Mouse (Mus musculus) neural tube, embryonic 10.5 days (tissue): Measurements from ENCODE around the gene Cstad.

Experiments
- DNase-seq: peaks from one replicate; pipeline ENCODE4 v3.0.0-alpha.2; 2017; ENCODE audit warnings: low spot score; ENCODE audit errors: extremely low spot score

The Cstad gene

DNA sequence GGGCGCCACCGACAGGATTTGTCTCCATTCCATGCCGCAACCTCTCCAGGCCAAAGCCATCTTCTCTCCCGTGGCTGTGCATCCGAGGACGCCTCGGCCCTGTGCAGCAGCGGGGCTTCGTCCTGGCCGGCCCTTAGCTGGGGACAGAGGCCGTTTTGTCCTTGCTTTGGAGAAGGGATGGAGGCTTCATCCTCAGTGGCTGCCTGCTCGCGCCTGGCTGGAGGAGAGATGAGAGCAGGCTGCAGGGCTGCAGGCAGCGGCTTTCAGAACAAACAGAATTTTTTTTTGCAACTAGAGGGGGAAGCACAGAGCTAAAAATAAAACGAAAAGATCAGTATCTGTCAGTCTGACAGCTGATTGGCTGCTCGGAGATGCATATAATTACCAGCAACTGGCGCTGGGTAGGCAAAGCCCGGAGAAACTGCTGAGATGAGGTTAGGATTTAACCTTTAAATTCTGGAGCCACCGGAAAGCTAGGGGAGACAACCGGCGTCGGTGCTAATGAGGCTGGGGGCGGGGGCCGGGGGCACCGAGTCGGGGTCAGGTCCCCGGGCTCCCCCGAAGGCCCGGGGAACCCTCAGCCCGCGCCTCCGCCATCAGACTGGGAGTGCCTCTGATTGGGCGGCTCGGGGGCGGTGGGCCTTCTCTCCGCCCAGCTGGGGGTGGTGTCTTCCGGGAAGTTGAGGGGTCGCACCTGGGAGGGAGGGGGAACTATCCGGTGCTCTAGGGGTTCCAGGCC lies at the start of gene Cstad:
Cstad (plus strand) TSS at position 400 of the 739 bp plus-strand sequence.
- peak; percentile 88 for DNase-seq

DNA sequence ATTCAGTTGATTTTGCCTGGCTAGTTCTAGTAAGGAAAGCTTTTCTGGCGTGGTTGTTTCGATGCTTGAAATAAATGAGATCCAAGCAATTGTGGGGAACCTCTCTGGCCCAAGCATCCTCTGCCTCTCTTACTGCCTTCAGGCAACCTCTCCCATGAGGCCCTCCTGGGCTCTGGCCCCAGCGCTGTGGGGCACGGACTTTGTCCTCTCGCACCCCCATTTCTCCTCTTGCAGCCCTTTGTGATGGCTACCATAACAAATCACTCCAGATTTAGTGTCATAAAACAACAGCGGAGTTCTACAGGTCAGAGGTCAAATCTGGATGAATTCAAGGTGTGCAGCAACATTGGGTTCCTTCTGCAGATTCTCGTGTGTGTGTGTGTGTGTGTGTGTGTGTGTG lies 49.1 kb upstream of the Cstad start:
- peak; percentile 45 for DNase-seq

DNA sequence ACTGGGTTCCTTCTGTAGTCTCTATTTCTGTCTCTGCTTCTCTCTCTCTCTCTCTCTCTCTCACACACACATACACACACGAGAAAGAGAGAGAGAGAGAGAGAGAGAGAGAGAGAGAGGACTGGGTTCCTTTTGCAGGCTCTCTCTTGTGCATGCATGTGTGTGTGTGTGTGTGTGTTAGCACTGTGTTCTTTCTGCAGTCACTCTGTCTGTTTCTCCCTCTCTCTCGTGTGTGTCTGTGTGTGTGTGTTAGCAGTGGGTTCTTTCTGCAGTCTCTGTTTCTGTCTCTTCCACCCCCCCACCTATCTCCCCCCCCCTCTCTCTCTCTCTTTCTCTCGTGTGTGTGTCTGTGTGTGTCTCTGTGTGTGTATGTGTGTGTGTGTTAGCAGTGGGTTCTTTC lies 48.6 kb upstream of the Cstad start:
- DNase-seq: no peak

DNA sequence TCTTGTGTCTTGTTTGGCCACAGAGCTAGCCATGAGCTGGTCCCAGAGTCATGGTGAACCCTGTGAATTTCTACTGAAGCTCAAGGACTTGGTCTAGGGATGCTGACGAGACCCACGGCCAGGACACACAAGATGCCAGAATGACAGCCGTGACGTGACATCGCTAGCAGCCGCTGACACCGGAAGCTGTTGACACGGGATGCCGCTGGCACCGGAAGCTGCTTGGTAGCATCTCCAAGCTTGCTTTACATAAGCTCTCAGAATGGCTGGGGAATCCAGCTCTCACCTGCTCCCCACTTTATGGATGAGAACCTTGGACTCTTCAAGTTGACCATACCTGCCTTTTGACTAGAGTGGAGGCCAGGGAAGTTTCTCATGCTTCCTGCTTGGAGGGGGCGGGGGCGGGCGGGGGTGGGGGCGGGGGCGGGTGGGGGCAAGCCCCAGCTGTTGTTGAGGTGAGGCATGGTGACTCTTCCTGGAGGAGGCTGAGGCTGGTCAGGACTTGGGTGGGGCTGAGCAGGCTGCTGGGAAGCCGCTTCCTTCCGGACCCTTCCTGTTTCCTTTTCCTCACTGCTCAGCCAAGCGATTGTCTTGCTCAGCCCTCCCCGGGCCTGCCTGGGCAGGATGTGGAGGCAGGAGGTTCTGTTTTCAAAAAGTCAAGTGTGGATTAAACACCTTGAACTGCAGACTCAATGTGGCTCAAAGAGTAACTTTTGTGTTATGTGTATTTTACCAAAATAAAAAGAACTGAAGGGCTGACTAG lies 47.2 kb upstream of the Cstad start:
- DNase-seq: no peak

DNA sequence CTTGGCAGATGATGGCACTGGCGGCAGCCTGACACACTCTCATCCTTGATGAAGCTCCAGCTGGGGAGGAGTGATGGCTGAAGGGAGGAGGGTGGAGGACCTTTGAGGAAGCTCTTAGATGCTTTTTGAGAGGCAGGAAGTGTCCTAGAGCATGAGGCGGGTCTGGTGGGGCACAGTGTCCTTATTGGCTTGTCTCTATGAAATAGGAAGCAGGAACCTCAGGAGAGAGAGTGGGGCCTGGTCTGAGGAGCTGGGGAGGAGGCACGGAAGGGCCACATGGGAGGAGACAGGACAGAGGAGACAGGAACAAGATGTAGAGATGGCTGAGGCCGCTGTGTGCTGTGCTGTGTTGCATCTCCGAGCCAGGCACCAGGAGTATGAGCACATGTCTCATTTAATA lies 43.3 kb upstream of the Cstad start:
- DNase-seq: no peak

DNA sequence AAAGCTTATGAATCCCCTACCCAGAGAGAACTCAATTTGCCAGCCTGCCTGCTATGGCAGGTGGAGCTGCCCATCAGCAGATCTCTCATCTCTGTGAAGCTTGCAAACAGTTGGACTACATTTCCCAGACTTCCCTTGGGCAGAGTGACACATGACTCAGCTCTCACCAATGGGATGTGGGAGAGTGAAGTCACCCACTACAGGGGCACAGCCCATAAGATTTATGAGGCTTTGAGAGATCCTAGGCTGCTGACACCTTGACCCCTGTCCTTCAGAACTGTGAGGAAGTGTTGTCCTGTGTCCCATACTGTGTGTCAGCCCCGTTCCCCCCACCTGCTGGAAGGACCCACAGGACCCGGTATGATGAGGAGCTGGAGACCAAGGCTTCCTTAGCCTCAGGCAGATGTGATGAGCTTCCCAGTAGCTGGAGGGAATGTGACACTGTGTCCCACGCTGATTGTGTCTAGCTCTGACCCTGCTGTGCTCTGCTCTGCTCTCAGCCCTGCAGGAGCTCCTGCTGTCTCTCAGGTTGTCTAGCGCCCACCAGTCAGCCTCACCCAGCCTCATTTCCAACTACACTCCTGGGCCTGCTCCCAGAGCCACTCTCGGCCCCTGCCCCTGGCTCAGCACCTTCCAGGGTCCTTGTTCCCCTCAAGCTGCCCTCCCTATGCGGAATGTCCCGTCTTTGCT lies 40.8 kb upstream of the Cstad start:
- no peak for DNase-seq

DNA sequence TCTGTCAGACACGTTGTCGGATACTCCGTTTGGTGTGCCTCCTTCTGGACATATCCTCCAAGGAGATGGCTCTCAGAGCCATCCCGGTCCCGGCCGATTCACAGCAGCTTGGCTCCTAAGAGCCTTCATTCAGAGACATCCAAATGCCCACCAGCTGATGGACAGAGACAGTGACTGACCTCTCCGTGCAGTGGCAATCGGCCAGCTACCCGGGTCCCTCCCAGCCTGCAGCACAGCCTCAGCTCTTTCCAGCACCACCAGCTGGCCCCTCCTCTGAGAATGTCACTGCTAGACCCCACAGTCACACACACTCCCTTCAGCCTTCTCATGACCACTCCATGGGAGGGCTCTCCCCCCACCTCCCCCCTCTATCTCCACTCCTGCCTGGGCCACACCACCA lies 39.6 kb upstream of the Cstad start:
- DNase-seq: no peak

DNA sequence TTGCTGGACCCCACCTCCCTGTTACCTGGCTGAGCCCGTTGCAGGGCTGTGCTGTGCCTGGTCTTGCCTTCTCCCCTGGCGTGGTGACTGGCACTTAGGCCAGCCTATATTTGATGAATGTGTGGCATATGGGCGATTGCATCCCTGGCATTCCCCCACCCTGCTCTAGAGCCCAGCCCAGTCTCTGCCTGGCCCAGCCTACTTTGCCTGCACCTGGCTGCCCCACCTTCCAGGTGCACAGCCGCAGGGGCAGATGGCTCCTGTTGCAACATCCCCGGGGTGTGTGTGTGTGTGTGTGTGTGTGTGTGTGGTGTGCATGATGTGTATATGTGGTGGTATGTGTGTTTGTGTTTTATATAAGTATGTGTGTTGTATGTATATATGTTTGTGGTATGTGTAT lies 38.3 kb upstream of the Cstad start:
- DNase-seq: no peak

DNA sequence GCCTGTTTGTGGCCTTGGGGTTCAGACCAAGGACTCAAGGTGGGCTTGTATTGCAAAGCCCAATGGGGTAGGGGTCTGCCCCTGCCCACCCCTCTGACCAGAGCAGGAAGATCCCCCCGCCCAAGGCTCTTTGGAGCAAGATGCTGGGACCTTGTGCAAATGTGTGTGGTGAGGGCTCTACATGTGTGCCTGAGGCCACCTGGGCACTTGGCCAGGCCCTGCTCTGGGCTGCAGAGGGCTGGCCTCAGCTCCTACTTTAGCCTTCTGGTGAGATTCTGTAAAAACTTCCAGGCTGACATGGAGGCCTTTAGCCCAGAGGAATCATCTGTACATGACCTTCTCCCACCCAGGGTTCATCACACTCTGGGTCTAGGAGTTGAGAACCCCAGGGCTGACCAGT lies 35.3 kb upstream of the Cstad start:
- DNase-seq: no peak

DNA sequence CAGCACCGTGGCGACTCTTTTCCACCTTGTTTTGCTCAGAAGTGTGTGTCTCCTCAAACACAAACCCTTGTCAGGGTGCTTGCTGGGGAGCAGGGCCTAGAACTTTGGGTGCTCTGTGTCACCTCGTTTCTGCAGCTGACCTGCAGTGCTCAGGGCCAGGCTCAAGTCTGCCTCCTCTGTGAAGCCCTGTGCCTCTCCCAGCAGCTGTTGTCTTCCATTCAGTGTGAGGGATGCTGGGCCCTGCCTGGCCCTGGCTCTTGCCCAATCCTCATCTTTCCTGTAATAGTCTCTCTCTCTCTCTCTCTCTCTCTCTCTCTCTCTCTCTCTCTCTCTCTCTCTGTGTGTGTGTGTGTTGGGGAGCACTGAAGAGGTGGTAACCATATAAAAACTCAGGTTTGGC lies 32.3 kb upstream of the Cstad start:
- DNase-seq: no peak

DNA sequence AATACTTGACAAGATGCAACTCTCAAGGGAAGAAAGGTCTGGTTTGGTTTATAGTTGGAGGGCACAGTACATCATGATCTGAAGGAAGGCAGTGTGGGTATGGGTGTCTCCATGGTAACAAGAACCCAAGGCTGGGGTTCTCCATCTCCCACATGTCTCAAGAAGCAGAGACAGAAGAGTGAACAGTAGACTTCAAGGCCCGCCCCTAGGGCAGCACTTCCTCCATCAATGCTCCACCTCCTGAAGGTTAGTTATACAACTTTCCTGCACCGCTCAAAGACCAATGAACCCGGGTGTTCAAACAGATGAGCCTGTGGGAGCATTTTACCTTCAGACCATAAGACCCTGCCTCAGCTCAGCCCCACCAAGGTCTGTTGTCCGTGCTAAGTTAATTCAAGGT lies 23.2 kb upstream of the Cstad start:
- no peak for DNase-seq

DNA sequence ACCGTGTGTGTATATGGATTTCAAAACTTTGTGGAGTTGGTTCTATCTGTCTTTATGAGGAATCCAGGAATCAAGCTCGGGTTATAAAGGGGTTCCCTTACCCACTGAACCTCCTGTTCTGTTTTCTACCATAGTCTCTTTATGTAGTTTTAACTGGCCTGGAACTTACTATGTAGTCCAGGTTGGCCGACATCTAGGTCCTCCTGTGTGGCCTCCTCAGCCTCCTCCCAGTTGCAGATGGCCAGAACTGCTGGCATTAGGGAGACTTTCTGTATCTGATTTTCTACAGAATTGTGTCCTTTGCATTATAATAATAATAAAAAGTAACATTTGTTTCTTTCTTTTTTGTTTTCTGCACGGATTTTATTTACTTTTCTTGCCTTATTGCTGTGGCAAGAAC lies 21.3 kb upstream of the Cstad start:
- no peak for DNase-seq

DNA sequence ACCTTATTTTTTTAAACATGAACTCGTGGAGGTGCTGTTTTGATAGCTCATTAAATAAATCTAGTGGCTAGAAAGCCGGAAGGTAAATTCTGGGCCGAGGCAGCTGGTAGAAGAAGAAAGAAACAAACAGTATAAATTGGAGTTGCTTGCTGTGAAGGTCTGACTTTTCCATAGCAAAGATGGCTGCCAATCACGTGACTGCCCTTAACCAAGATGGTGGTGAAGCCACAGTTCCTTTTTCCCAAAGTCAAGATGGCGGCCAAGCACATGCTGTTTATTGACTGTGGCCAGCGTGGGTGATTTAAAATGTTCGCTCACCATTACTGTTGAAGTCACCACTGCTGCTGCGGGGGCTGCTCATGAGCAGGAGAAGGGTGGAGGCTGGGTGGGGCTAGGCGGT lies 17.8 kb upstream of the Cstad start:
- DNase-seq: no peak

DNA sequence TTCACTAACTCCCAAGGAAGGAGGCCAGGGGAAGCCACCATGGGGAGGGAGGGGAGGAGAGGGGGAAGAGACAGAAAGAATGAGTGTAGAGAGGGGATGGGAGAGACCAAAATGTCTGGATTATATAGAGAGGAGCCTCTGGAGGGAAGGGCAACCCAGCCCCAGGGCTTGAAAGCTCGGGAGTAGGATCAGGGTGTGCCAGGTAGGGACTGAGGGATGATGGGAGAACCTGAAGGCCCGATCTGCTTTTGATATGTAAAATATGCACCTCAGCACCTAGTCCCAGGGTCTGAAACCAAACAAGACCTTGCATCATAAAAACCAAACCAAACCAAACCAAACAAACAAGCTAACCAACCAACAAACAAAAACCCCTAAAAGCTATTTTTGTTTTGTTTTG lies 16.8 kb upstream of the Cstad start:
- no peak for DNase-seq

DNA sequence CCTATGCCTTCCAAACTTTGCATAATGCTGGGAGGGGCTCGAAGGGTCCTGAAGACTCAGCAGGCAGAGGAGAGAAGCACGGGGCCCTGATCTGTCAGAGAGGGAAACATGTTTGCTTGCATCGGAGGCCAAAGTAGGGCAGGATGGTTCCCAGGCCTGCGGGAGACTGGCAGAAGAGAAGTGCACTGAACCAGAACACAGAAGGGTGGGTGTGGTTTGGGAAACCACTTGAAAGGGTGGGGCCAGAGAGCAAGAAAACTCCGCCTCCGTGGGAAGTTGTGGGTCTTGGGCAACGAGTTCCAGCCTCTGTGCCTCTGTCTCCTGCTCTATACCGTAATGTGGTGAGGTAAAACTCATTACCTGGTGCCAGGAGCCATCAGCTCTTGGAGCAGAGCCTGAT lies 7.7 kb upstream of the Cstad start:
- DNase-seq: no peak

DNA sequence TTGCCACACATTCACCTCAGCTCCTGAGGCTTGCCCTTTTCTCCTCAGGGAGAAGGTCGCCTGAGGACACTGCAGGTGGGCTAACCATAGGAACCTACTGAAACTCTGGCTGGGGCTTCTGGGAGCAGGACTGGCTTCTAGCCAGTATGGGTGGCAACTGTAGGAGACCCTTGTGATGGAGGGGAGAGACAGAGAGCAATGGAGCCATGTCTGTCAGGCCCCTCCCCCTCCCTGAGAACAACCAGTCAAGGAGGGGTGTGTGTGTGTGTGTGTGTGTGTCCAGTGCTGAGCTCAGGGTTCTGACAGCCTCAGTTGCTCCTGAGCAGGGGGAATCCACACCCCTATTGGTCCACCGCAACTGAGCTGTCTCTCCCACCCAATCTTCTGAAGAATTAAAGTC lies 7.2 kb upstream of the Cstad start:
- DNase-seq: no peak

DNA sequence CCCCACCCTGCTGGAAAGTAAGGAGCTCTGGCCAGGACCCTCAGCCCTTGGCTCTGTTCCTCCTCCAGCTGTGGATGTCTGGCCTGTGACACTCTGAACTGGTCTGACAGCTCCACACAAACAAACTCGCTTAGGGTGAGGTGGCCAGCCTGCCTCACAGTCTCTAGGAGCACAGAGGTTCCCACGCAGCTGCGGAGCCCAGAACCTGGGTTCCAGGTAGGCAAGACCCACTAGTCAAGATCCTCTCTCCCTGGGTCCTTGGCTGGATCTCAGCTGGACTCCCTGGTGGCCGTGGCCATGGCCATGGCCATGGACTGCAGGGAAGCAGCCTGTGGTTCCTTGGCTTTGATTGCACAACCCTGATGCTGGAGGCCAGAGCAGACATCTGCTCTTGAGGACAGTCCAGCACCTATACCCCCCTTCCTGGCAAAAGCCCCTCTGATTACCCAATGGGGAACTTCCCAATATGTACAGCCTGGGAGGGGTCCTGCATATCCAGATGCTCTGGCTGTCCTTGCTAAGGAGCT lies 5.8 kb upstream of the Cstad start:
- no peak for DNase-seq

DNA sequence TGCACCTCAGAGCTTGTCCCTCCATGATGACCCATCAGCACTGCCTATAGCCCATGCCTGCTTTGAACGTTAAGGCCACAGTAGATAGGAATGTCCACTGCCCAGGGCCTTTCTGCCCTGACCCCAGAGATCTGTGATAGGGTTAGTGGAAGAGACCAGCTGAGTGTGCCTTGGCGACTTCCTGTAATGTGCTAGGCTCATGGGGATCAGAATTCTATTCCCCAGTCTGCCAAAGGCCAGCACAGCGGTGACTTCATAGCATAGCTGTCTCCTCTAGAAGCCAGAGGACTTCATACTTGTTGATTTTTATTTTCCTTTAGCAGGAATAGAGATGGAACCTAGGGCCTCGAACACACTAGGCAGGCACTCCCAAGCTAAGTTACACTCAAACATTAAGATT lies 5.1 kb upstream of the Cstad start:
- no peak for DNase-seq

DNA sequence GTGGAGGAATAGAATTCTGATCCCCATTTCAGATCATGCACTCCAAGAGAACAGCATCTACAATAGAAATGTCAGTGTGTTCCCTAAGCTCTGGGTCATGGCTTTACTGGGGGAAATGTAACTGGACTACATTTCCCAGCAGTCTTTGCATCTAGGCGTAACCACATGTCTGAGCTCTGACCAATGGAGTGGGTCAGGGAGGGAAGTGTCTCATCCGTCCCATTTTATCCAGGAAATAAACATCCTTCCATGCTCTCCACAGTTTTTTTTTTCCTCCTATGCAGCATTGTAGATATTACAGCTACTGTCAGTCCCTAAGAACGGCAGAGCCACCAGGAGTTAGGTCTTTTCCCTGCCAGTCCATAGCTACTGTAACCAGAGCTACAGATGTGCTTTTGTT lies 3.9 kb upstream of the Cstad start:
- DNase-seq: no peak

DNA sequence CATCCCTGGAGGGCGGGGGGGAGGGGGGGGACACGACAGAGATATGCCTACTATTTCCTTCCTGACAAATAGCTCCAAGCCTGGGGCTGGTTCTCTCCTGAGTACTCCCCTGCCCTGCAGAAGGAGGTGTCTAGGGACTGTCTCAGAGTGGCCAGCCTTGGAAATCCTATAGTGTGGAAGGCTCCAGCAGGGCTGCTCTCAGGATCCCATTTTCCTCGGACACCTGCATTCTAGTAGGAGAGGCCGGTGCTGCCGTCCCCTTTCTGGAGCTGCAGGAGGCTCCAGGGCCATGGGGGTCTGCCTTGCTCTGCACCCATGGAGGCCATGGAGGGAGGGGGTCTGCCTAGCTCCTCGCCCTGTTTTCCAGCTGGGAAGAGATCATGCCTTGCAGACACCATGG lies 2.4 kb upstream of the Cstad start:
- no peak for DNase-seq

DNA sequence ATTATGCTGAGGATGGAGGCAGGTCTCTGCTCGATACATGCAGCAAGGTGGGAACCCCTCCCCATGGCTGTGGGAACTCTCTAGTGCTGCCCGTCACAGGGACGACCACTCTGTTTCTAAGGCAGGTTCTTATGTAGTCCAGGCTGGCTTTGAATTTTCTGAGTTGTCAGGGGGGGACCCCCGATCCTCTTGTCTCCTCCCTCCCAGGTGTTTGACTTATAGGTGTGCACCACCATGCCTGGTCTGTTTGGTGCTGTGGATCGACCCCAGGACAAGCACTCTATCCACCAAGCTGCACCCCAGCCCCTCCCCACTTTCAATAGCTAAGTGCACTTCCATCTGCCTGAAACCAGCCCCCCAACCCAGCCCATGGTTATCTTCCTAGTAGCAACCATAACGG lies 1.9 kb upstream of the Cstad start:
- no peak for DNase-seq

DNA sequence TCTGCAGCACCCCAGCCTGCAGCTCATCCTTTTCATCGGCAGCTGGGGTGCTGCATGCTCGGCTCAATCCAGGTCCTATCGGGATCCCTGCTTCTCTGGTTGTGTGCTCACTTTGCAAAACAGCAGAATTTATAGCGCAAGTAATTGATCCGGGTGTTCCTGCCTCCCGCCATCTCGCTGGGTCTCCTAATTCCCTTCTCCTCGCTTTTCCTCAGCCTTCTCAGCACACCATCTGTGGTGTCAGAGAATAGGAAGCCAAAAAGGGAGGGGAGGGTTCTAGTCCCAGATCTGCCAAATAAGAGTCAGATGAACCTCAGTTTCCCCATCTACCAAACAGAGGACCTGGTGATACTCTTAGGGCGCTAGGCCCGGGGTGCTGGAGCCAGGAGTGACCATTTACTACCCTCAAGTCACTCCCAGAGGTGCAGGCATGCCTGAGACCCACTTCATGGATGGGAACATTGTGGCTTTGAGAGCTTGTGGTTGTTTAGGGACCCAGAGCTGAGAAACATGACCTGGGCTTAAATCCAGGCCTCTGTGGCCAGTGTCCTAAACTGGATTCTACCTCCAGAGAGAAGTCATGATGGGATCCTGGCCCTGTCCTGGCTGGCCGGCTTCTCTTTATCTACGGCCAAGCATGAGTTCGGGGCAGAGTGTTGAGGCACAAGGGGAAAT lies 1.1 kb upstream of the Cstad start:
- DNase-seq: no peak
